Mouse (Mus musculus): ENCODE measurements around the gene Lor. TPM values are rescaled to one million over a fixed set of nuclear protein-coding genes. Genes with fewer than 3 reads are reported as not detected.

Lor gene
- polyA plus RNA-seq (2011; ENCODE audit: insufficient read depth, insufficient read length, low replicate concordance, missing spikeins) = not detected in 2 replicates

GRCm38 (mm10) chr3:92083042-92083441 is at the start of gene Lor:
Lor (minus strand) TSS chr3:92083142.
- Histone ChIP-seq H3K4me1 (ENCODE audit: control insufficient read depth, insufficient read depth, low read length) (no peaks in the 10 kb centered on the region), H3K4me3 (replicated peaks; ENCODE audit: control insufficient read depth, low read depth, low read length) (no peak within 1 kb of the TSS), H3K27ac (ENCODE audit: control insufficient read depth, insufficient read depth, low read depth, low read length, poor library complexity) (no peak within 1 kb of the TSS)
- TF ChIP-seq CTCF (IDR thresholded peaks at IDR 0.05; ENCODE audit: control insufficient read depth, insufficient read depth, low read length) = no peak
- TF ChIP-seq POLR2A (IDR thresholded peaks at IDR 0.05; ENCODE audit: borderline replicate concordance, control insufficient read depth, low read depth, low read length) = no peak
- WGBS = 66% methylated on average over 2 of the region's 2 CpGs

DNA sequence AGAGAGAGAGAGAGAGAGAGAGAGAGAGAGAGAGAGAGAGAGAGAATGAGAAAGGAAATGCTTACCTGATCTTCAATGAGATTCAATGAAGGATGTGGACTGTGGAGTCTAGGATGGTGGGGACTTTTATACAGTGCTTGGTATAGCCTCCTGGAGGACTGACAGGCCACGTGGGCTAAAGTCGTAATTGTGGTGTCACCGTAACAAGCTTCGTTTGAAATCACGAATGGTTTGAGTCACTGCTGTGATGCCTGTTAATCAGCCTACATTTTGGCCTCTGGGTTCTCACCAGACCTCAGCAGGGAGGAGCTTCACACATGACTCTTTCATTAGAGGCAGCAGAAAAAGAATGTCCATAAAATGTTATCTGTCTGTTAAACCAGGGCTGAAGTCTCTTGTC is 40.9 kb upstream of the Lor start, which contains the start of gene Prr9:
Gene Prr9, minus strand, starts transcription at position 101 of the 400 bp plus-strand sequence.
- Histone ChIP-seq H3K4me3 (replicated peaks; ENCODE audit: control insufficient read depth, low read depth, low read length) (no peak within 1 kb of the TSS), H3K27ac (ENCODE audit: control insufficient read depth, insufficient read depth, low read depth, low read length, poor library complexity) (no peak within 1 kb of the TSS), H3K4me1 (ENCODE audit: control insufficient read depth, insufficient read depth, low read length) (no peaks in the 10 kb centered on the region)
- TF ChIP-seq CTCF (IDR thresholded peaks at IDR 0.05; ENCODE audit: control insufficient read depth, insufficient read depth, low read length) = no peak
- TF ChIP-seq POLR2A (IDR thresholded peaks at IDR 0.05; ENCODE audit: borderline replicate concordance, control insufficient read depth, low read depth, low read length) = no peak
- WGBS = 80% methylated on average over 5 of the region's 5 CpGs

DNA sequence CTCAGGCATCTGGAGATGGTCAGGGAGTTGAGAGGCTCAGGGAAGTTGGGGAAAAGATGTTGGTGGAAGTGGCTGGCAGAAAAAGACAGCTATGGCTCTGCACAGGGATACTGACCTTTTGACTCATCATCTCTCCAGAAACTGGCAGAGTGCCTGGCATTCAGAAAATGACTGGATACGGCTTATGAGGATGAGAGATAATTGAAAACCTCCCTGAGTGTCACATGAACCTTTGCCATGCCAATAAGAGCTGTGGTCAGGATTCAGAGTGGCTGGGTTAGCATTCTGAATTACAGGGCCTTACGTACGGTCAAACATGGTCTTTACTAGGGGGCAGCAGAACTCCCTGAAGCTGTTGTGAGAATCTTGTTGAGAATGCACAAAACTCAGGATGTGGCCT is 38.0 kb upstream of the Lor start:
- TF ChIP-seq POLR2A (IDR thresholded peaks at IDR 0.05; ENCODE audit: borderline replicate concordance, control insufficient read depth, low read depth, low read length) (no peak), CTCF (IDR thresholded peaks at IDR 0.05; ENCODE audit: control insufficient read depth, insufficient read depth, low read length) (no peak)
- Histone ChIP-seq H3K27ac (ENCODE audit: control insufficient read depth, insufficient read depth, low read depth, low read length, poor library complexity) (no peak overlapping the region), H3K4me3 (replicated peaks; ENCODE audit: control insufficient read depth, low read depth, low read length) (no peak overlapping the region), H3K4me1 (ENCODE audit: control insufficient read depth, insufficient read depth, low read length) (no peaks in the 10 kb centered on the region)
- WGBS = 80% methylated on average over 3 of the region's 3 CpGs

GRCm38 (mm10) chr3:92117930-92118329 is 35.0 kb upstream of the Lor start:
- WGBS = 31% methylated on average over 3 of the region's 3 CpGs
- no peak overlapping the region for H3K27ac ChIP-seq (ENCODE audit: control insufficient read depth, insufficient read depth, low read depth, low read length, poor library complexity)
- H3K4me3 ChIP-seq (replicated peaks; ENCODE audit: control insufficient read depth, low read depth, low read length) = no peak overlapping the region
- H3K4me1 ChIP-seq (ENCODE audit: control insufficient read depth, insufficient read depth, low read length) = no peaks in the 10 kb centered on the region
- TF ChIP-seq POLR2A (IDR thresholded peaks at IDR 0.05; ENCODE audit: borderline replicate concordance, control insufficient read depth, low read depth, low read length) (no peak), CTCF (IDR thresholded peaks at IDR 0.05; ENCODE audit: control insufficient read depth, insufficient read depth, low read length) (no peak)

GRCm38 (mm10) chr3:92111526-92111925 is 28.6 kb upstream of the Lor start:
- TF ChIP-seq CTCF (IDR thresholded peaks at IDR 0.05; ENCODE audit: control insufficient read depth, insufficient read depth, low read length) = no peak
- no peak for TF ChIP-seq POLR2A (IDR thresholded peaks at IDR 0.05; ENCODE audit: borderline replicate concordance, control insufficient read depth, low read depth, low read length)
- Histone ChIP-seq H3K4me3 (replicated peaks; ENCODE audit: control insufficient read depth, low read depth, low read length) (no peak overlapping the region), H3K4me1 (ENCODE audit: control insufficient read depth, insufficient read depth, low read length) (no peaks in the 10 kb centered on the region), H3K27ac (ENCODE audit: control insufficient read depth, insufficient read depth, low read depth, low read length, poor library complexity) (no peak overlapping the region)

DNA sequence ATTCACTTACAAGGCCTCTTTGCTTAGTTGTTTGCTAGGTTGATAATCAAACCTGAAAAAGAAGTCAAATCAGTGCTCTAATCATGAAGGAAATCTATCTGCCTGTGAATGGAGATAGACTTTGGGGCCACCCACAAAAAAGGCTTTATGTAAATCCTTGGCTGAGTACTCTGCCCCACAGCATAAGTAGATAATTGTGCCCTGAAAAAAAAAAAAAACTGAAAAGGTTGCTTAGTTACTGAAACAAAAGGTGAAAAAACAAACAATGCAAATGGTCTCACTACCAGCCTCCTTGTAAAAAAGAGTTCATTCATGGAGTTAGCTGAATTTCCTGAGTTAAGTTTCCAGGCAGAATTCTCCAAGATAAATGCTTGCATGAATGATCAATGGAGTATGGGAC is 27.8 kb upstream of the Lor start:
- TF ChIP-seq POLR2A (IDR thresholded peaks at IDR 0.05; ENCODE audit: borderline replicate concordance, control insufficient read depth, low read depth, low read length) (no peak), CTCF (IDR thresholded peaks at IDR 0.05; ENCODE audit: control insufficient read depth, insufficient read depth, low read length) (no peak)
- H3K4me3 ChIP-seq (replicated peaks; ENCODE audit: control insufficient read depth, low read depth, low read length) = no peak overlapping the region
- H3K27ac ChIP-seq (ENCODE audit: control insufficient read depth, insufficient read depth, low read depth, low read length, poor library complexity) = no peak overlapping the region
- no peaks in the 10 kb centered on the region for H3K4me1 ChIP-seq (ENCODE audit: control insufficient read depth, insufficient read depth, low read length)

- WGBS = 12% methylated on average over 6 of the region's 6 CpGs
- Histone ChIP-seq H3K4me1 (ENCODE audit: control insufficient read depth, insufficient read depth, low read length) (no peaks in the 10 kb centered on the region), H3K27ac (ENCODE audit: control insufficient read depth, insufficient read depth, low read depth, low read length, poor library complexity) (no peak overlapping the region), H3K4me3 (replicated peaks; ENCODE audit: control insufficient read depth, low read depth, low read length) (no peak overlapping the region)
- TF ChIP-seq POLR2A (IDR thresholded peaks at IDR 0.05; ENCODE audit: borderline replicate concordance, control insufficient read depth, low read depth, low read length) = no peak
- peak; percentile 14; the same call in 1 of the 2 replicates for TF ChIP-seq CTCF (IDR thresholded peaks at IDR 0.05; ENCODE audit: control insufficient read depth, insufficient read depth, low read length)
Observed at GRCm38 (mm10) chr3:92106582-92106981, 23.6 kb upstream of the Lor start.

DNA sequence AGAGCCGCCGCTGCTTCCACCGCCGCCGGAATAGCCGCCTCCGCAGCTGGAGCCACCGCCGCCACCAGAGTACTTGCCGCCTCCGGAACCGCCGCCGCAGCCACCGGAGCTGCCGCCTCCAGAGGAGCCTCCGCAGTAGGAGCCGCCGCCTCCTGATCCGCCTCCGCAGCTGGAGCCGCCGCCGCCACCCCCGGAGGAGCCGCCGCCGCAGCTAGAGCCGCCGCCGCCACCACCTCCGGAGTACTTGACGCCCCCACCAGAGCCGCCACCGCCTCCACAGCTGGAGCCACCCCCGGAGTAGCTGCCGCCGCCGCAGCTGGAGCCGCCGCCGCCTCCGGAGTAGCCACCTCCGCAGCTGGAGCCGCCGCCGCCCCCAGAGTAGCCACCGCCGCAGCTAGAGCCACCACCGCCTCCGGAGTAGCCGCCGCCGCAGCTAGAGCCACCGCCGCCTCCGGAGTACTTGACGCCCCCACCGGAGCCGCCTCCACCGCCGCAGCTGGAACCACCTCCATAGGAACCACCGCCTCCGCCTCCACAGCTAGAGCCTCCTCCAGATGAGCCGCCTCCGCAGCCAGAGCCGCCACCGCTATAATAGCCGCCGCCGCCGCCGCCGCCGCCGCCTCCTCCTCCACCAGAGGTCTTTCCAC is 1.5 kb downstream of the Lor start:
- under 1% methylated on average over 70 of the region's 76 CpGs for WGBS
- H3K4me3 ChIP-seq (replicated peaks; ENCODE audit: control insufficient read depth, low read depth, low read length) = no peak overlapping the region
- no peaks in the 10 kb centered on the region for H3K4me1 ChIP-seq (ENCODE audit: control insufficient read depth, insufficient read depth, low read length)
- no peak overlapping the region for H3K27ac ChIP-seq (ENCODE audit: control insufficient read depth, insufficient read depth, low read depth, low read length, poor library complexity)
- TF ChIP-seq CTCF (IDR thresholded peaks at IDR 0.05; ENCODE audit: control insufficient read depth, insufficient read depth, low read length) = no peak
- TF ChIP-seq POLR2A (IDR thresholded peaks at IDR 0.05; ENCODE audit: borderline replicate concordance, control insufficient read depth, low read depth, low read length) = no peak
